Mouse (Mus musculus) limb, embryonic 14.5 days (tissue): ENCODE results near the gene Tm9sf2. TPM values are rescaled to one million over a fixed set of nuclear protein-coding genes. Genes with fewer than 3 reads are reported as not detected.

Experiments
- ATAC-seq: fragments of 200-750 bp; cut with Nextera tagmentation; 2 replicates; pipeline ENCODE4 v1.8.0; 2017; ENCODE audit warnings: low read depth, moderate number of reproducible peaks, moderate TSS enrichment; ENCODE audit not compliant: low FRiP score
- DNase-seq: peaks from one replicate; pipeline ENCODE4 v3.0.0-alpha.2; 2015; ENCODE audit warnings: low spot score
- H3K27ac ChIP-seq: fragments of 300-500 bp; sonication (generic); replicated peaks from 2 replicates; pipeline ENCODE4 v1.5.1; 2014; ENCODE audit warnings: low read depth, mild to moderate bottlenecking, low read length, moderate library complexity, mixed read lengths
- H3K27me3 ChIP-seq: fragments of 300-500 bp; sonication (generic); 2 replicates; pipeline ENCODE4 v1.6.1; 2014; ENCODE audit warnings: low read length, mixed read lengths; ENCODE audit not compliant: control insufficient read depth, insufficient read depth
- H3K36me3 ChIP-seq: fragments of 300-500 bp; sonication (generic); 2 replicates; pipeline ENCODE4 v1.6.1; 2014; ENCODE audit warnings: mild to moderate bottlenecking, low read length, moderate library complexity, mixed read lengths; ENCODE audit not compliant: control insufficient read depth, insufficient read depth
- H3K4me1 ChIP-seq: fragments of 300-500 bp; sonication (generic); 2 replicates; pipeline ENCODE4 v1.6.1; 2014; ENCODE audit warnings: antibody characterized with exemption, low read length, mixed read lengths; ENCODE audit not compliant: control insufficient read depth, insufficient read depth
- H3K4me2 ChIP-seq: fragments of 300-500 bp; sonication (generic); replicated peaks from 2 replicates; pipeline ENCODE4 v1.6.1; 2014; ENCODE audit warnings: low read depth, mild to moderate bottlenecking, low read length, moderate library complexity; ENCODE audit not compliant: severe bottlenecking
- H3K4me3 ChIP-seq: fragments of 300-500 bp; sonication (generic); replicated peaks from 2 replicates; pipeline ENCODE4 v1.5.1; 2014; ENCODE audit warnings: low read length
- H3K9ac ChIP-seq: fragments of 300-500 bp; sonication (generic); 2 replicates; pipeline ENCODE4 v1.6.1; 2014; ENCODE audit warnings: mild to moderate bottlenecking, low read depth, low read length, moderate library complexity; ENCODE audit not compliant: severe bottlenecking
- H3K9me3 ChIP-seq: fragments of 300-500 bp; sonication (generic); 2 replicates; pipeline ENCODE4 v1.6.1; 2016; ENCODE audit warnings: low read length; ENCODE audit not compliant: control insufficient read depth
- POLR2A ChIP-seq: fragments of 200-500 bp; IDR thresholded peaks from 2 replicates; pipeline ENCODE4 v1.8.0; 2012; ENCODE audit warnings: inconsistent platforms, mild to moderate bottlenecking, moderate library complexity, borderline replicate concordance; ENCODE audit not compliant: insufficient read depth, insufficient read length; ENCODE audit errors: extremely low read depth
- WGBS: fragments of 180-500 bp; shearing (Covaris S2); extraction: QIAGEN DNeasy Blood & Tissue Kit; methylation state at CpG from one replicate; pipeline ENCODE4 v1.1.7; 2014; 5-methylcytosine and 5-hydroxymethylcytosine counted together
- polyA plus RNA-seq, 2 experiments: library from polyadenylated mRNA; depleted of rRNA in 1 of 2; stranded (reverse) in 1 of 2; unstranded in 1 of 2; fragments of >200 nt; fragmentation: Nextera tagmentation in 1 of 2; extraction: Ambion mirVana in 1 of 2; gene quantifications; 2 replicates each; pipeline versions ENCODE4 v1.2.1 to v1.2.3; 2012 to 2014

Gene Tm9sf2
- polyA plus RNA-seq, 2 experiments = 92.5 to 154 TPM

- 58% methylated on average over 3 of the region's 3 CpGs for WGBS
- no peak overlapping the region for H3K4me3 ChIP-seq
- TF ChIP-seq POLR2A = no peak
- H3K9me3 ChIP-seq = no peaks in the 10 kb centered on the region
- no peak for DNase-seq
- H3K27ac ChIP-seq = no peak overlapping the region
- no peaks in the 10 kb centered on the region for H3K27me3 ChIP-seq
- peaks cover 46% of the 10 kb centered on the region for H3K36me3 ChIP-seq
- no peak overlapping the region for H3K9ac ChIP-seq
- H3K4me2 ChIP-seq = no peak overlapping the region
- H3K4me1 ChIP-seq = no peaks in the 10 kb centered on the region
- ATAC-seq = no peak
Measured at GRCm38 (mm10) chr14:122136368-122136928, 29.6 kb downstream of the Tm9sf2 start.

- H3K9me3 ChIP-seq = no peaks in the 10 kb centered on the region
- DNase-seq (no peak), ATAC-seq (no peak)
- peaks cover 54% of the 10 kb centered on the region for H3K36me3 ChIP-seq
- H3K27ac ChIP-seq = no peak overlapping the region
- TF ChIP-seq POLR2A = no peak
- H3K9ac ChIP-seq = no peak overlapping the region
- no peak overlapping the region for H3K4me3 ChIP-seq
- H3K4me1 ChIP-seq = no peaks in the 10 kb centered on the region
- WGBS = 85% methylated on average over 7 of the region's 7 CpGs
- H3K27me3 ChIP-seq = no peaks in the 10 kb centered on the region
- H3K4me2 ChIP-seq = no peak overlapping the region
Measured at GRCm38 (mm10) chr14:122137234-122137633, 30.4 kb downstream of the Tm9sf2 start.

GRCm38 (mm10) chr14:122140126-122140525 lies 33.3 kb downstream of the Tm9sf2 start:
- H3K27ac ChIP-seq = no peak overlapping the region
- no peak overlapping the region for H3K9ac ChIP-seq
- no peaks in the 10 kb centered on the region for H3K9me3 ChIP-seq
- ATAC-seq (no peak), DNase-seq (no peak)
- TF ChIP-seq POLR2A = no peak
- no peak overlapping the region for H3K4me2 ChIP-seq
- no peaks in the 10 kb centered on the region for H3K4me1 ChIP-seq
- no peaks in the 10 kb centered on the region for H3K27me3 ChIP-seq
- peaks cover 74% of the 10 kb centered on the region for H3K36me3 ChIP-seq
- 92% methylated on average over 1 of the region's 1 CpGs for WGBS
- H3K4me3 ChIP-seq = no peak overlapping the region

- WGBS = 93% methylated on average over 4 of the region's 4 CpGs
- TF ChIP-seq POLR2A = no peak
Measured at GRCm38 (mm10) chr14:122143585-122144269, 36.9 kb downstream of the Tm9sf2 start.

GRCm38 (mm10) chr14:122145374-122145773 lies 38.5 kb downstream of the Tm9sf2 start:
- Histone ChIP-seq H3K27me3 (no peaks in the 10 kb centered on the region), H3K4me2 (no peak overlapping the region), H3K9ac (no peak overlapping the region), H3K27ac (no peak overlapping the region), H3K36me3 (peaks cover 95% of the 10 kb centered on the region), H3K9me3 (no peaks in the 10 kb centered on the region), H3K4me1 (no peaks in the 10 kb centered on the region), H3K4me3 (no peak overlapping the region)
- 84% methylated on average over 1 of the region's 1 CpGs for WGBS
- ATAC-seq (no peak), DNase-seq (no peak)
- no peak for TF ChIP-seq POLR2A

More at GRCm38 (mm10) chr14:122143585-122144269, 36.9 kb downstream of the Tm9sf2 start:
- H3K27ac ChIP-seq = no peak overlapping the region
- H3K9me3 ChIP-seq = no peaks in the 10 kb centered on the region
- H3K36me3 ChIP-seq = peaks cover 92% of the 10 kb centered on the region
- ATAC-seq (no peak), DNase-seq (no peak)
- H3K4me2 ChIP-seq = no peak overlapping the region
- no peak overlapping the region for H3K4me3 ChIP-seq
- no peaks in the 10 kb centered on the region for H3K27me3 ChIP-seq
- H3K4me1 ChIP-seq = no peaks in the 10 kb centered on the region
- H3K9ac ChIP-seq = no peak overlapping the region
